Mouse (Mus musculus): ENCODE measurements around the gene Snrnp70. TPM values are rescaled to one million over a fixed set of nuclear protein-coding genes. Genes with fewer than 3 reads are reported as not detected.

Snrnp70 gene
- total RNA-seq, 2 experiments from 2014 or later, result 341 to 386 TPM

- intact Hi-C loops (cut with DNase I), result no loop called here
- DNase-seq (ENCODE audit: low spot score in 2 of 2), result no peak
These were observed 52.0 kb downstream of the Snrnp70 start for GRCm38 (mm10) chr7:45343543-45343942.

DNA sequence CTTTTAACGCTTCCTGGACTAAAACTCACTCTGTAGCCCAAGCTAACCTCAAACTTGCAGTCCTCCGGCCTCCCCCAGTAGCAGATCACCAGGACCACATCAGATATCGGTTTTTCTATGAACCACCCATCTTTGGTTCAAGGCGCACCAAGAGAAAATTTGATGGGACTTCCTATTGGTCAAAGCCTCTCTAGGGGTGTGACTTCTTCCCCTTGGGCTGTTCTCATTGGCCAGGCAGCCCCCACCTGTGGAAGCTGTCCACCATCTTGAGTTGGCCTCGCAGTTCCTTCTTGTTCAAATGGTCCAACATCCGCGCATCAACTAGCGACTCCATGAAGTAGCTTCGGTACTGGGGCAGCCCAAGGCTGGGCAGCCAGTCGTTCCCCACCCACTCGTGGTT, 53.5 kb downstream of the Snrnp70 start:
- no peak for DNase-seq (ENCODE audit: low spot score in 2 of 2)
- intact Hi-C loops (cut with DNase I), result no loop called here

DNA sequence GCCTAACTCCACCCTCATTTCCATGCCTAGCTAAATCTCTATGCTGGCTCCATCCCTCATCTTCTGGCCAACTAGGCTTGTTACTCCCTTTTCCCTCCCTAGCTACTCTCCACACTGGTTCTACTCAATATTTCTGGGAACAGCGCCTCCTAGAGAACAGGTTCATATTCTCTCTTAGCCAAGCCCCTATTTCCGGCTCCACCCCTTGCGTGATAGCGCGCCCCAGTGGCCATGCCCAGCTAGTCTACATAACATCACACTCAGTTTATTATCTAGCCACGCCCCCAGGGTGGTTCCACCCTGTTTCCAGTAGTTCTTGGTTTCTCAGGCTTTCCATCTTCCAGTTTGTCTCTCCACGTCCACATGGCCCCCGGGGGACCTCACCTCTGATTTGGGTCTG, 54.2 kb downstream of the Snrnp70 start:
- intact Hi-C loops (cut with DNase I), result loop anchor here (2.0 kb wide), 1 partner anchor 41 kb away; no protein-coding TSS in a partner anchor
- peak; percentile 78 to 92 for DNase-seq (ENCODE audit: low spot score in 2 of 2)

- intact Hi-C loops (cut with DNase I), result loop anchor here (2.0 kb wide), 1 partner anchor 40 kb away; no protein-coding TSS in a partner anchor
- DNase-seq (ENCODE audit: low spot score in 2 of 2), result no peak
These were observed 54.9 kb downstream of the Snrnp70 start for GRCm38 (mm10) chr7:45340669-45341068.

DNA sequence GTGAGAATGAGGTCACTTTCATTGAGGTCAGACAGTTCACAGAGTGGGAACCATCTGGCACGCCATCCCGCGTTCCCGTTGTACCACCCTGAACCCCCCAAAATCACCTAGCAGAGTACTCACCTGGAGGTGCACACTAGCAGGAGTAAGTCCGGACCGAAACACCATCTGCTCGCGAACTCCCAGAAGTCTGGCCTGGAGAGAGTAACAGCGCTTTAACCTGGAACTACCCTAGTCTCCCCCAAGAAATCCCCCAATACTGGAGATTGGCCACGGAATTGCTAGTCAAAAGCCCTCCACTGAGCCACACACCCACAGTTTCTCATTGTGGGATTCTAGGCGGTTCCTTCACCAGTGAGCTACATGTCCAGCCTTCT, 55.5 kb downstream of the Snrnp70 start:
- DNase-seq (ENCODE audit: low spot score in 2 of 2), result no peak
- intact Hi-C loops (cut with DNase I), result loop anchor here (2.0 kb wide), 1 partner anchor 39 kb away; no protein-coding TSS in a partner anchor

GRCm38 (mm10) chr7:45339410-45340065, 56.0 kb downstream of the Snrnp70 start:
- peak; percentile 35 to 60 for DNase-seq (ENCODE audit: low spot score in 2 of 2)
- intact Hi-C loops (cut with DNase I), result loop anchor here (2.0 kb wide), 1 partner anchor 39 kb away; no protein-coding TSS in a partner anchor

DNA sequence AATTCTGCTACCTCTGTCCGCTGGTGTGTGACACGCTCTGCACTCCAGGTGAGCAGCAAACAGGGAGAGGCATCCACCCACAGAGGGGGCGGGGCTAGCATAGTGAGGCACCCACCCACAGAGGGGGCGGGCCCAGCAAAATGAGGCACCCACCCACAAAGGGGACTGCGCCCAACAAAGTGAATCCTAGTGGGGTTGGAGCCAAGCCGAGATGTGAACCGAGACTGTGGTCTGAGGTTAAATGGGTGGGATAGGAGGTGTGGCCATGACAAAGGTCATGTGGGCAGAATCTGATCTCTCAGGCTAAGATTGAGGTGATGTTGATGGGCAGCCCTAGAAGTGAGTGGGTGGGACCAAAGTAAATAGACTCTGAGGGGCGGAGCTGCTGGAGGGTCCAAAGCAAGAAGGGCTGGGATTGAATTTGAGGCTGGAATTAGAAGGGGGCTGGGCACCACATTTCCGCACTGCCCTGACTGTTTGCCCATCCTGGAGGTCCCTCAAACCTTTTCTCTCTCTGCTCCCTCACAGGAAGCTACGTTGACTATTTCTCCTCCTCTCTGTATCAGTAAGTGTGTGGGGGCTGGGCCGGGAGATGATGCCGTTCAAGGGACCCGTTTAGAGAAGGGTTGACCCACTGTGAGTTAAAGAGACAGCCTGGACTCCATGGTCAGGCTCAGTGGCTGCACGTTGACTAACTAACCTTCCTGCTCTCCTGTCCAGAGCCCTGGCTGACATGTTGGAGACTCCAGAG, 57.2 kb downstream of the Snrnp70 start:
- intact Hi-C loops (cut with DNase I), result no loop called here

GRCm38 (mm10) chr7:45337469-45337868, 58.1 kb downstream of the Snrnp70 start:
- intact Hi-C loops (cut with DNase I), result no loop called here
- no peak for DNase-seq (ENCODE audit: low spot score in 2 of 2)

More for the DNA sequence above, 57.2 kb downstream of the Snrnp70 start:
- DNase-seq (ENCODE audit: low spot score in 2 of 2), result peak in 1 of 2 experiments; percentile 36

DNA sequence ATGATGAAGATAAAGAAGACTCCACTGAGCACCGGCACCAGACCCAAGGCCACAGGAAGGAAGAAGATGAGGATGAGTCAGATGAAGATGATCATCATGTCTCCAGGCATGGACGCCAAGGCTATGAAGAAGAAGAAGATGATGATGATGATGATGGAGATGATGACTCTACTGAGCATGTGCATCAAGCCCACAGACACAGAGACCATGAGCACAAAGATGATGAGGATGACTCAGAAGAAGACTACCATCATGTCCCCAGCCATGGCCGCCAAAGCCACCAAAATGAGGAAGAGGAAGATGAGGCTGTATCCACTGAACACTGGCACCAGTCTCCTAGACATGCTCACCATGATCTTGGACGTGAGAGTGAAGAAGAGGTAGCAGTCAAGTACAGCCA, 59.2 kb downstream of the Snrnp70 start:
- intact Hi-C loops (cut with DNase I), result no loop called here

GRCm38 (mm10) chr7:45335056-45335455, 60.5 kb downstream of the Snrnp70 start, which contains the start of gene Hrc:
Gene Hrc (plus strand): TSS chr7:45335290.
- DNase-seq (ENCODE audit: low spot score in 2 of 2), result no peak
- intact Hi-C loops (cut with DNase I), result no loop called here

More for the DNA sequence above, 59.2 kb downstream of the Snrnp70 start:
- DNase-seq (ENCODE audit: low spot score in 2 of 2), result no peak

DNA sequence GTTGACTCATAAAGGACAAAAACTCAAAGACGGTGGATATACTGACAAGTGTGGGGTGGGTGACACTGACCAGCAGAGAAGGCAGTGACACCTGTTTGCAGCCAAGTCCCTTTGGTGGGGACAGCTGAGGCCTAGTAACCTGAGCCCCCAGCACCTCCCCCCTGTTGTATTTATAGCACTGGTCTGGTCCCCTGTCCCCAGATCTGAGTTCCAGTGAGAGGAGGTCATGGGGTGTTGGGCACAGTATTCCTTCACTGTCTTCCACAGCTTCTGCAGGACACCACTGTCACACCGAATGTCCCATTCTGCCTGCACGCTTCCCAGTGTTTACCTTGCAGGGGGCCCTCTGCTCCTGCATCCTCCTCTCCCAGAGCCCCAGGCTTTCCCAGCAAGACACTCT, 60.9 kb downstream of the Snrnp70 start:
- DNase-seq (ENCODE audit: low spot score in 2 of 2), result no peak
- intact Hi-C loops (cut with DNase I), result no loop called here

GRCm38 (mm10) chr7:45333431-45333982, 62.0 kb downstream of the Snrnp70 start, which contains the start of gene Trpm4:
Gene Trpm4 (minus strand): TSS chr7:45333780.
- peak; percentile 74 for DNase-seq (ENCODE audit: low spot score in 2 of 2)

GRCm38 (mm10) chr7:45332685-45333425, 62.7 kb downstream of the Snrnp70 start:
- intact Hi-C loops (cut with DNase I), result no loop called here

More at GRCm38 (mm10) chr7:45333431-45333982, 62.0 kb downstream of the Snrnp70 start, which contains the start of gene Trpm4:
- intact Hi-C loops (cut with DNase I), result no loop called here

GRCm38 (mm10) chr7:45331502-45331901, 64.0 kb downstream of the Snrnp70 start:
- DNase-seq (ENCODE audit: low spot score in 2 of 2), result no peak
- intact Hi-C loops (cut with DNase I), result no loop called here

More at GRCm38 (mm10) chr7:45332685-45333425, 62.7 kb downstream of the Snrnp70 start:
- peak; percentile 26 to 65 for DNase-seq (ENCODE audit: low spot score in 2 of 2)

GRCm38 (mm10) chr7:45328841-45329475, 66.6 kb downstream of the Snrnp70 start:
- DNase-seq (ENCODE audit: low spot score in 2 of 2), result peak in 1 of 2 experiments; percentile 77
- intact Hi-C loops (cut with DNase I), result no loop called here
